Mouse (Mus musculus) stomach, postnatal 0 days (tissue): ENCODE measurements at regions not wholly inside any gene's neighbourhood (a gene's known extent, or its start where the extent isn't known, plus 50 kb on each side); places are given as distances from the start of the nearest gene placed in this dataset.

Experiments
- CTCF ChIP-seq: IDR thresholded peaks from 2 replicates; pipeline ENCODE4 v1.5.1; 2016; ENCODE audit warnings: antibody characterized with exemption, low read depth, mild to moderate bottlenecking, moderate library complexity
- EP300 ChIP-seq: optimal IDR thresholded peaks from 2 replicates; pipeline ENCODE3; 2016; ENCODE audit warnings: antibody characterized with exemption

DNA sequence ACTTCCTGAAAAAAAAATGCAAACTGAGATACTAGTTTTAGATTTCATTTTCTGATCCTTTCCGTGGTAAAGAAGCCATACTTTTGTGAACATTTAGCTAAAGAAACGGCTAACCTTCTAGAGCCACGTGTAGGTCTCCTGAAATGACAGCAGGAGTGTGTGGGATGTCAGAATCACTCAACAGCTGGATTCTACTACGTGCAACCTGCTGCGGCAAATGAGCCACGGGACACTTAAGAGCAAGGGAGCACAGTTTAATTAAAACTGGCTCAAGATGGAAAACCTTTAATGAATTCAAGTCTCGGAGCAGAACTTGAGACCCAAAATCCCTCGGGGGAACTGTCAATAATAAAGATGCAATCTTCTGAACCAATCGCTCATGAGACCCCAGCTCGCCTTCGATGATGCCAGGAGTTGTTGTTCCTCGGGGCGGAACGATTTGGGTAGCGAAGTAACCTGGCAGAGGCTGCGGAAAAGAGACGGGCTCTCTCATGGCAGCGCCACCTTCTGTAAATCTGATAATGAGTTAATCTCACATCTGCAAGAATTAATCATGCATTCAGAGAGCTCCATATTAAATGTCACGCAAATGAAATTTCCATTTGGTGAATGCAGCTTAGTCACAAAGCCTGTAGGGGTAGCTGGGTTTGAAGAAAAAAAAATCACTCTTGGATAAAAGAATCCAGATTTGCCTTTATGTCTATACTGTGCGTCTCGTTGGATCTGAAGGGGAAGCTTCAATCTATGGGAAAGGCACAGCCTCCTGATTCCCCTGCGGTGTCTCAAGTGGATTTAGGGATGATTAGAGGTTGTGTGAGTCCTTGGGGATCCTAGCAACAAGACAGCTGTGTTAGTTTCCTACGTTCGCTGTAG lies 90.9 kb upstream of the Krr1 start:
- TF ChIP-seq CTCF (no peak), EP300 (no peak)
